In genomic region chr8:11361546-11362277, GRCm38 (mm10) we compare ENCODE assay signal across 9 mouse cellular contexts. TPM values are rescaled to one million over a fixed set of nuclear protein-coding genes. Genes with fewer than 3 reads are reported as not detected.
DNase-seq lines count a peak whose midpoint lies in the region; ATAC-seq lines count a peak whose summit lies in the region.
"Had no signal": no experiment of that assay in that cellular context is flagged by ENCODE, and none has a peak within 500 bp of the region (broad histone marks: within the 10 kb centered on the region; RNA-seq: fewer than 3 reads in every experiment).

No protein-coding gene starts in this region.

- H3K36me3 ChIP-seq in heart, embryonic 15.5 days, result no peaks in the 10 kb centered on the region
- H3K36me3 ChIP-seq in embryonic facial prominence, embryonic 10.5 days (replicated peaks), result peaks cover 13% of the 10 kb centered on the region
- no peaks in the 10 kb centered on the region for H3K36me3 ChIP-seq in forebrain, embryonic 14.5 days (ENCODE audit: control insufficient read depth, insufficient read depth, low read length)
- no peaks in the 10 kb centered on the region for H3K36me3 ChIP-seq in midbrain, embryonic 11.5 days (ENCODE audit: control insufficient read depth, insufficient read depth, low read length)

- 66% methylated on average over 9 of the region's 9 CpGs for WGBS in heart, embryonic 15.5 days
- WGBS in embryonic facial prominence, embryonic 10.5 days, result 60% methylated on average over 9 of the region's 9 CpGs
- WGBS in forebrain, embryonic 14.5 days, result 64% methylated on average over 9 of the region's 9 CpGs
- WGBS in midbrain, embryonic 11.5 days, result 61% methylated on average over 9 of the region's 9 CpGs

- no peak for ATAC-seq in heart, embryonic 15.5 days (replicated peaks; ENCODE audit: insufficient number of reproducible peaks, insufficient read depth, low FRiP score, low read depth)
- 0 out of 2 replicates have a peak, but pooled peaks have one; percentile 12 for ATAC-seq in forebrain, embryonic 14.5 days
- ATAC-seq in midbrain, embryonic 11.5 days (ENCODE audit: low FRiP score), result peak; percentile 55
- no peak for ATAC-seq in megakaryocyte progenitor cell, adult 5-6 weeks (replicated peaks; ENCODE audit: poor library complexity)

- H3K27me3 ChIP-seq in heart, embryonic 15.5 days, result no peaks in the 10 kb centered on the region
- H3K27me3 ChIP-seq in embryonic facial prominence, embryonic 10.5 days (replicated peaks; ENCODE audit: low read depth, poor library complexity, severe bottlenecking), result no peaks in the 10 kb centered on the region
- no peaks in the 10 kb centered on the region for H3K27me3 ChIP-seq in forebrain, embryonic 14.5 days (replicated peaks; ENCODE audit: control insufficient read depth, insufficient read depth, low read length)
- no peaks in the 10 kb centered on the region for H3K27me3 ChIP-seq in midbrain, embryonic 11.5 days (ENCODE audit: control insufficient read depth, insufficient read depth, low read length)

- H3K4me3 ChIP-seq in heart, embryonic 15.5 days, result no peak overlapping the region
- 0 out of 2 replicates have a peak overlapping the region, but pooled peaks have one; percentile 4 for H3K4me3 ChIP-seq in embryonic facial prominence, embryonic 10.5 days
- no peak overlapping the region for H3K4me3 ChIP-seq in forebrain, embryonic 14.5 days (ENCODE audit: low read depth, low read length)
- no peak overlapping the region for H3K4me3 ChIP-seq in midbrain, embryonic 11.5 days (ENCODE audit: low read depth, low read length)

- DNase-seq in heart, adult 9 months (ENCODE audit: low spot score in 2 of 2), result no peak
- no peak for DNase-seq in embryonic facial prominence, embryonic 10.5 days (ENCODE audit: low spot score)
- DNase-seq in forebrain, embryonic 14.5 days (ENCODE audit: low spot score), result no peak
- no peak for DNase-seq in midbrain, embryonic 11.5 days (ENCODE audit: low spot score, missing footprints)
- no peak for DNase-seq in urinary bladder, postnatal 25 days (ENCODE audit: low spot score)
- no peak for DNase-seq in spleen, postnatal 10 days (ENCODE audit: low spot score in 2 of 2)
- DNase-seq: gastrocnemius, postnatal 10 days had no signal

- H3K4me1 ChIP-seq in heart, embryonic 15.5 days (replicated peaks), result peaks cover 71% of the 10 kb centered on the region
- H3K4me1 ChIP-seq in embryonic facial prominence, embryonic 10.5 days, result peaks cover 82% of the 10 kb centered on the region
- H3K4me1 ChIP-seq in forebrain, embryonic 14.5 days (ENCODE audit: control insufficient read depth, insufficient read depth, low read length), result peaks cover 9% of the 10 kb centered on the region
- peaks cover 26% of the 10 kb centered on the region for H3K4me1 ChIP-seq in midbrain, embryonic 11.5 days (ENCODE audit: control insufficient read depth, insufficient read depth, low read length)

- H3K9me3 ChIP-seq in heart, embryonic 15.5 days (replicated peaks), result no peaks in the 10 kb centered on the region
- H3K9me3 ChIP-seq in embryonic facial prominence, embryonic 10.5 days, result no peaks in the 10 kb centered on the region
- H3K9me3 ChIP-seq in forebrain, embryonic 14.5 days (replicated peaks; ENCODE audit: control insufficient read depth, low read length), result no peaks in the 10 kb centered on the region
- H3K9me3 ChIP-seq in midbrain, embryonic 11.5 days (ENCODE audit: control insufficient read depth, low read length), result no peaks in the 10 kb centered on the region

- no peak overlapping the region for H3K9ac ChIP-seq in heart, embryonic 15.5 days
- H3K9ac ChIP-seq in forebrain, embryonic 14.5 days (ENCODE audit: low read length), result no peak overlapping the region
- H3K9ac ChIP-seq in midbrain, embryonic 11.5 days (ENCODE audit: low read length), result peak overlapping the region; percentile 41; the same call in 1 of the 2 replicates

- peak overlapping the region; percentile 61 for H3K27ac ChIP-seq in heart, embryonic 15.5 days
- peak overlapping the region; percentile 87 for H3K27ac ChIP-seq in embryonic facial prominence, embryonic 10.5 days (replicated peaks)
- peak overlapping the region; percentile 11; the same call in 1 of the 2 replicates for H3K27ac ChIP-seq in forebrain, embryonic 14.5 days (ENCODE audit: low read depth, low read length)
- H3K27ac ChIP-seq in midbrain, embryonic 11.5 days (ENCODE audit: low read depth, low read length), result peak overlapping the region; percentile 45

- no peak overlapping the region for H3K4me2 ChIP-seq in heart, embryonic 15.5 days
- H3K4me2 ChIP-seq in forebrain, embryonic 14.5 days (ENCODE audit: low read length), result no peak overlapping the region
- H3K4me2 ChIP-seq in midbrain, embryonic 11.5 days, result no peak overlapping the region

RNA-seq across cellular contexts. Expression of gene Col4a1, which starts 49.1 kb away (rescaled TPM):
- polyA plus RNA-seq in heart, embryonic 15.5 days (2015; fragmentation: Nextera tagmentation; extraction: Ambion mirVana), result 191 and 245 TPM in 2 replicates
- polyA plus RNA-seq in embryonic facial prominence, embryonic 10.5 days (2016; fragmentation: Nextera tagmentation; extraction: Ambion mirVana), result 128 and 138 TPM in 2 replicates
- polyA plus RNA-seq in forebrain, embryonic 14.5 days (2014; fragmentation: Nextera tagmentation; extraction: Ambion mirVana), result 77.9 and 91.4 TPM in 2 replicates
- polyA plus RNA-seq in midbrain, embryonic 11.5 days (2014; fragmentation: Nextera tagmentation; extraction: Ambion mirVana), result 105 and 115 TPM in 2 replicates
- total RNA-seq in megakaryocyte progenitor cell, adult 5-6 weeks (2015), result 0.29 and 0.32 TPM in 2 replicates
- total RNA-seq in megakaryocyte progenitor cell, adult 5-6 weeks (2017), result 0.08 and 1.8 TPM in 2 replicates

RNA-seq across cellular contexts. Expression of gene Col4a2, which starts 49.1 kb away (rescaled TPM):
- polyA plus RNA-seq in heart, embryonic 15.5 days (2015; fragmentation: Nextera tagmentation; extraction: Ambion mirVana), result 89.8 and 106 TPM in 2 replicates
- polyA plus RNA-seq in embryonic facial prominence, embryonic 10.5 days (2016; fragmentation: Nextera tagmentation; extraction: Ambion mirVana), result 51.8 and 54.7 TPM in 2 replicates
- polyA plus RNA-seq in forebrain, embryonic 14.5 days (2014; fragmentation: Nextera tagmentation; extraction: Ambion mirVana), result 19.1 and 27.1 TPM in 2 replicates
- 28.5 and 34.1 TPM in 2 replicates for polyA plus RNA-seq in midbrain, embryonic 11.5 days (2014; fragmentation: Nextera tagmentation; extraction: Ambion mirVana)
- total RNA-seq in megakaryocyte progenitor cell, adult 5-6 weeks (2015), result 0.22 and 0.29 TPM in 2 replicates
- total RNA-seq in megakaryocyte progenitor cell, adult 5-6 weeks (2017), result 0.46 and 0.64 TPM in 2 replicates

Comparison
In these comparisons a context has a peak if more than half of its experiments do, and no peak if none do; other contexts are left out.
1. ATAC-seq: peak in forebrain, embryonic 14.5 days (single experiment) and midbrain, embryonic 11.5 days (single experiment); none in heart, embryonic 15.5 days (single experiment) and megakaryocyte progenitor cell, adult 5-6 weeks (single experiment).
2. H3K27ac ChIP-seq: peak in every context shown above with its lines; median percentile 87 in embryonic facial prominence, embryonic 10.5 days; 61 in heart, embryonic 15.5 days; 45 in midbrain, embryonic 11.5 days; 11 in forebrain, embryonic 14.5 days.